Mouse (Mus musculus) intestine, embryonic 14.5 days (tissue): ENCODE measurements around the gene Arhgef10l. TPM values are rescaled to one million over a fixed set of nuclear protein-coding genes. Genes with fewer than 3 reads are reported as not detected.

Experiments
- ATAC-seq: fragments of 200-750 bp; cut with Nextera tagmentation; replicated peaks from 2 replicates; pipeline ENCODE4 v1.8.0; 2017; ENCODE audit warnings: low read depth, moderate number of reproducible peaks, moderate TSS enrichment, moderate library complexity; ENCODE audit not compliant: low FRiP score, low TSS enrichment
- DNase-seq: peaks from one replicate; pipeline ENCODE4 v3.0.0-alpha.2; 2018; ENCODE audit warnings: low spot score
- H3K27ac ChIP-seq: fragments of 300-500 bp; sonication (generic); 2 replicates; pipeline ENCODE4 v1.5.1; 2014; ENCODE audit warnings: low read depth, mild to moderate bottlenecking, control low read depth
- H3K27me3 ChIP-seq: fragments of 300-500 bp; sonication (generic); replicated peaks from 2 replicates; pipeline ENCODE4 v1.6.1; 2014; ENCODE audit warnings: low read length, control low read depth; ENCODE audit not compliant: control insufficient read depth, insufficient read depth
- H3K36me3 ChIP-seq: fragments of 300-500 bp; sonication (generic); 2 replicates; pipeline ENCODE4 v1.6.1; 2014; ENCODE audit warnings: low read length, control low read depth; ENCODE audit not compliant: control insufficient read depth, insufficient read depth
- H3K4me1 ChIP-seq: fragments of 300-500 bp; sonication (generic); replicated peaks from 2 replicates; pipeline ENCODE4 v1.6.1; 2014; ENCODE audit warnings: low read length, control low read depth, mixed read lengths; ENCODE audit not compliant: control insufficient read depth, insufficient read depth
- H3K4me2 ChIP-seq: fragments of 300-500 bp; sonication (generic); 2 replicates; pipeline ENCODE4 v1.6.1; 2014; ENCODE audit warnings: low read length
- H3K4me3 ChIP-seq: fragments of 300-500 bp; sonication (generic); 2 replicates; pipeline ENCODE4 v1.5.1; 2014; ENCODE audit warnings: low read depth, low read length, control low read depth, mixed read lengths
- H3K9ac ChIP-seq: fragments of 300-500 bp; sonication (generic); 2 replicates; pipeline ENCODE4 v1.6.1; 2014; ENCODE audit warnings: mild to moderate bottlenecking, low read length
- H3K9me3 ChIP-seq: fragments of 300-500 bp; sonication (generic); 2 replicates; pipeline ENCODE4 v1.6.1; 2016; ENCODE audit warnings: low read length, control low read depth; ENCODE audit not compliant: control insufficient read depth
- WGBS: fragments of 180-500 bp; shearing (Covaris S2); extraction: QIAGEN DNeasy Blood & Tissue Kit; methylation state at CpG from one replicate; pipeline ENCODE4 v1.1.7; 2014; 5-methylcytosine and 5-hydroxymethylcytosine counted together
- polyA plus RNA-seq: library from polyadenylated mRNA; unstranded; fragments of >200 nt; fragmentation: Nextera tagmentation; extraction: Ambion mirVana; gene quantifications from 2 replicates; pipeline ENCODE4 v1.2.1, GENCODE M21; 2014

The Arhgef10l gene
- polyA plus RNA-seq, 1 experiment from 2014 or later = 15.2 TPM

DNA sequence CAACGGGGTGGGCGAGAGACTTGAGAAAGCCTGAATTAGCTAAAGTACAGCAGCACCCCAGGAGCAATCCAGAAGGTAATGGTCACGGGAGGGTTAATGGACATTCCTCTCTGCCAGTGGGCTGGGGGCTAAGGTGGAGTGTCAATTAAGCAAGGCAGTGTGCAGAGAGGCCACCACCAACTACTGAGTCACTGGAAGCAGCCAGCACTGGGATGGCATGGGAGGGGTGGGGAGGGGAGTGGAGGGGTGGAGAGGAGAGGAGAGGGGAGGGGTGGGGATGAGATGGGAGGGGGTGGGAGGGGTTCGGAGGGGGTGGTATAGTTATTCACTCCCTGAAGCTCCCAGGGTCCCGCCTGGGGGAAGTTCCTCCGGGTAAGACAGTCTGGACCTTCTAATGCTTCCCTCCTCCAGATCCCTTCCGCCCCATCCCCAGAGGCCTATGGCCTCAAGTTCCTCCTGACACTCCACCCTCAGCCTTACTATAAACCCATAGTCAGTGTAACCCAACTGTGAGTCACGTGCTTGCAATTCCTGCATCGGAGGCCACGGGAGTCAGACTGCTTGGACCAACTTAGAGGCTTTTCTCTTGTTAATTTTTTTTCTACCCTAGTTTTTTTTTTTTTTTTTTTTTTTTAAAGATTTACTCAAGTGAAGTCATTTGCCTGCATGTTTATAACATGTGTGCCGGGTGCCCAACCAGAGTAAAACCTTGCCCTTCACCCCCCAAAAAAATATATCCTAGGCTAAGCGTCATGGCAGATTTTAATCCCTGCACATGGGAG, 22.4 kb upstream of the Arhgef10l start:
- no peaks in the 10 kb centered on the region for H3K9me3 ChIP-seq
- no peak overlapping the region for H3K4me2 ChIP-seq
- no peaks in the 10 kb centered on the region for H3K36me3 ChIP-seq
- ATAC-seq = peak; percentile 41; the same call in 1 of the 2 replicates
- no peak overlapping the region for H3K9ac ChIP-seq
- H3K27me3 ChIP-seq = no peaks in the 10 kb centered on the region
- DNase-seq = no peak
- H3K27ac ChIP-seq = no peak overlapping the region
- WGBS = 49% methylated on average over 12 of the region's 12 CpGs
- H3K4me3 ChIP-seq = no peak overlapping the region
- H3K4me1 ChIP-seq = peaks cover 16% of the 10 kb centered on the region

DNA sequence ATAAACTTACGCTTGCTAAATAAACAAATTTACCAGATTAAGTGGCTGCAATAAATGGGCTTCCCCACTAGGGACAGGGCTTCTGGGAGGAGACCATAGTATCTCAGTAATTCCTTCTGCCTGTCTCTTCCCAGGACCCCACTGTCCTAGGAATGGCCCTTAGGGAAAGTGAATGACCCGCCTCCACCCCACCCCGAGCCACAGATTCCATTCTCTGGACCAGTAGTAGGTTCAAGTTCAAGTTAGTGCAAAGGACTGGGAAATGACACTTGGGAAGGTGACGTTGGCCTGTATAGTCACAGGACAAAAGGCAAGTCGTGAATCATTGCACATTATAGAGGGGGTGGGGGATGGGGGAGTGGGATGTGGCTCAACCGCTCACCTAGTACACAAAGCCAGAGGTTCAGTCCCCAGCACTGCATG, 19.1 kb upstream of the Arhgef10l start:
- no peak overlapping the region for H3K4me3 ChIP-seq
- no peaks in the 10 kb centered on the region for H3K9me3 ChIP-seq
- DNase-seq (no peak), ATAC-seq (no peak; the same call in 1 of the 2 replicates)
- no peak overlapping the region for H3K9ac ChIP-seq
- no peaks in the 10 kb centered on the region for H3K27me3 ChIP-seq
- peak overlapping the region; percentile 45 for H3K4me2 ChIP-seq
- peaks cover 16% of the 10 kb centered on the region for H3K4me1 ChIP-seq
- 25% methylated on average over 6 of the region's 6 CpGs for WGBS
- no peaks in the 10 kb centered on the region for H3K36me3 ChIP-seq
- H3K27ac ChIP-seq = peak overlapping the region; percentile 66; the same call in 1 of the 2 replicates

DNA sequence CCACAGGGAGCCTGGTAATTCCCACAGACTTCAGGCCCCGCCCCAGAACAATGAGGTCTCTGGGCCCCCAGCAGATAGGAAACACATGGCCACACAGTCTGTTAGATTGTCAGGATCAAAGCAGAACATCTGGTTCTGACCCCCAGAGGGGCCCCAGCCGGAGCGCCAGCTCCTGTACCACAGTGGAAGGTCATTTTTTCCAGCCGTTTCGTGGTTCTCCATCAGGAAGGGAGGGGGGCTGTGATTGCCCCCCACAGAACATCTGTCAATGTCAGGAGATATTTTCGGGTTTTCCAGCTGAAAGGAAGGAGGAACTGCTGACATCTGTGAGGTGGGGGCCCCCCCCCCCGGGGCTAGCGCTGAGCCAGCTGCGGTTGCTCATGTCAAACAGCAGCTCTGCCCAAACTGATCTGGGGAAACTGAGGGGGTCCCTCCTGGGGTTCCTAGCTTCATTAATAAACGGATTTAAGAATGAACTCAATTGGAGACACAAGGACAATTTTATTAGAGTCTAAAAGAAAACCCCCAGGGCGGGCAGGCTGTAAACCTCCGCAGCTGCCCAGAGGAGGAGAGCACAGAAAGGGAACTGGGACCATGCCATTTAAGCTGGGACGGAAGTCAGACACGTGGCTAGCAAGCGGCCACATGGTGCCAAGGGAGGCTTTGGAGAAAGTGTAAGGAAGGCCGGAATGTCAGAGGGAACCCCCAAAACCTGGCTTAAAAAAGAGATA, 18.5 kb upstream of the Arhgef10l start:
- Histone ChIP-seq H3K4me3 (0 out of 2 replicates have a peak overlapping the region, but pooled peaks have one; percentile 2), H3K27me3 (no peaks in the 10 kb centered on the region), H3K27ac (peak overlapping the region; percentile 66), H3K4me1 (peaks cover 16% of the 10 kb centered on the region), H3K4me2 (peak overlapping the region; percentile 45), H3K9me3 (no peaks in the 10 kb centered on the region), H3K9ac (0 out of 2 replicates have a peak overlapping the region, but pooled peaks have one; percentile 14), H3K36me3 (no peaks in the 10 kb centered on the region)
- ATAC-seq (peak; percentile 47), DNase-seq (peak; percentile 78)
- 8% methylated on average over 16 of the region's 16 CpGs for WGBS

DNA sequence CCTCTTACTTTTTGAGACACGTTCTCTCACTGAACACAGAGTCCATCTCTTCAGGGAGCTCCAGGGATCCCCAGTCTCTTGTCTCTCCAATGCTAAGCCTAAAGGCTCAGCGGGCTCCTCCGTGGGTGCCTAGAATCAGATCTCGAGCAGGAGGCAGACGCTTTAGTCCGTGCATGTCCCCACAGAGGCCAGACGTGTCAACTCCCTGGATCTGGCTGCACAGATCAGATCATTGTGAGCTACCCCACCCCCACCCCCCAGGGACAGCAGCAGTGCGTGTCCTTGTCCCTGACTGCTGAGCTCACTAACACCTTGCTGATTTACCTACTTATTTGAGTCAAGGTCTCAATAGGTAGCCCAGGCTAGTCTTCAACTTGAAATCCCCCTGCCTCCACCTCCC, 17.8 kb upstream of the Arhgef10l start:
- no peaks in the 10 kb centered on the region for H3K9me3 ChIP-seq
- H3K36me3 ChIP-seq = no peaks in the 10 kb centered on the region
- no peak overlapping the region for H3K9ac ChIP-seq
- H3K4me1 ChIP-seq = peaks cover 16% of the 10 kb centered on the region
- no peak for ATAC-seq
- no peak overlapping the region for H3K4me3 ChIP-seq
- DNase-seq = no peak
- WGBS = 37% methylated on average over 8 of the region's 8 CpGs
- H3K27ac ChIP-seq = peak overlapping the region; percentile 20; the same call in 1 of the 2 replicates
- no peaks in the 10 kb centered on the region for H3K27me3 ChIP-seq
- H3K4me2 ChIP-seq = peak overlapping the region; percentile 45

DNA sequence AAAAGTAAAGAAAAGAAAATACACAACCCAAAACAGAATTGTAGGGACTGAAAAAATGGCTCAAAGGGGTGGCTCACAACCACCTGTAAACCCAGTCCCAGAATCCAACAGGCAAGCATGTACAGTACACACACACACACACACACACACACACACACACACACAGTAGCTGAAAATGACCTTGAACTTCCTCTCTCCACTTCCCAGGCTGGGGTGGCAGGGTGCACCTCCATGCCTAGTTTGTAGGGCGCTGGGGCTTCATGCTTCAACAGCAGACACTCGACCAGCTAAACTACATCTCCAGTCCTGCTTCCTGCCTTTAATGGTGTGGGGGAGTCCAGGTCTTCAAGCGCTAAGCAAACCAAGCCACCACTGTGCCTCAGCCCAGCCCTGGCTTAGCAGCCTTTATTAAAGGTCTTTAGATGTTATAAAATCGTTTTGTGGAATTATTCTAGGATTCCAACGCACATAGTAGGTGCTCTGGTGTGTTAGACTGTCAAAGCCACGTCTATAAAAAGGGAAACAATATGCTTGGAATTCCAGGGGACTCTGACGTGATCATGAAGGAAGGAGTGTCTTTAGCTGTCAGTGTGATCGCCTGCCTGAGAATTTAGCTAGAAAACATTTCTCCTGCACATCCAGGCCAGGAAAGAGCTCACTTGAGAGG, 15.1 kb upstream of the Arhgef10l start:
- DNase-seq (no peak), ATAC-seq (no peak)
- H3K4me1 ChIP-seq = peaks cover 16% of the 10 kb centered on the region
- H3K27me3 ChIP-seq = no peaks in the 10 kb centered on the region
- H3K9me3 ChIP-seq = no peaks in the 10 kb centered on the region
- 46% methylated on average over 8 of the region's 8 CpGs for WGBS
- H3K36me3 ChIP-seq = no peaks in the 10 kb centered on the region
- no peak overlapping the region for H3K27ac ChIP-seq
- no peak overlapping the region for H3K4me3 ChIP-seq
- H3K4me2 ChIP-seq = no peak overlapping the region
- H3K9ac ChIP-seq = no peak overlapping the region

DNA sequence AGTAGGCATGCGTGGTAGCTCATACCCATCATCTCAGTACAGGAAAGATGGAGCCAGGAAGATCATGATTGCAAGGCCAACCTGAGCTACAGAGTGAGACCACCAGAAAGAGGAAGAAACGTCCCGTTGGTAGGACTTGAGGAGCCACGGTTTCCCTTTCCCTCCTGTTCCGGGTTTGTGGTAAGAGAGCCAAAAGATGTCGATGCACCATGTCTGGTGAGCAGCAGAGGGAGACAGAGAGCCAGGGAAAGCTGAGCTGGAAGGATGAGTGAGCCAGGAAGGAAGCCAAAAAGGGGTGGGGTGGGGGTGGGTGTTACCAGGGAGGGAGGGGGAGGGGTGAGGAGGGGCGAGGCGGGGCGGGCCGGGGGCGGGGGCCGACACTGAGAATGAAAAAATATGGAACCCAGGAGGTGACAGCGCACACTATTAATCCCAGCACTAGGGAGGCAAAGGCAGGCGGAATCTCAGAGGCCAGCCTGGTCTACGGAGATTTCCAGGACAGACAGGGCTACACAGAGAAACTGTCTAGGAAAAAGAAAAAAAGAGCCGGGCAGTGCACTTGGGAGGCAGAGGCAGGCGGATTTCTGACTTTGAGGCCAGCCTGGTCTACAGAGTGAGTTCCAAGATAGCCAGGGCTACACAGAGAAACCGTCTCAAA, 14.0 kb upstream of the Arhgef10l start:
- H3K9ac ChIP-seq = no peak overlapping the region
- peak overlapping the region; percentile 30; the same call in 1 of the 2 replicates for H3K4me2 ChIP-seq
- H3K36me3 ChIP-seq = no peaks in the 10 kb centered on the region
- no peak overlapping the region for H3K4me3 ChIP-seq
- no peaks in the 10 kb centered on the region for H3K9me3 ChIP-seq
- H3K27ac ChIP-seq = no peak overlapping the region
- no peaks in the 10 kb centered on the region for H3K27me3 ChIP-seq
- peaks cover 14% of the 10 kb centered on the region for H3K4me1 ChIP-seq
- DNase-seq (peak; percentile 83), ATAC-seq (no peak; the same call in 1 of the 2 replicates)
- 31% methylated on average over 15 of the region's 18 CpGs for WGBS

DNA sequence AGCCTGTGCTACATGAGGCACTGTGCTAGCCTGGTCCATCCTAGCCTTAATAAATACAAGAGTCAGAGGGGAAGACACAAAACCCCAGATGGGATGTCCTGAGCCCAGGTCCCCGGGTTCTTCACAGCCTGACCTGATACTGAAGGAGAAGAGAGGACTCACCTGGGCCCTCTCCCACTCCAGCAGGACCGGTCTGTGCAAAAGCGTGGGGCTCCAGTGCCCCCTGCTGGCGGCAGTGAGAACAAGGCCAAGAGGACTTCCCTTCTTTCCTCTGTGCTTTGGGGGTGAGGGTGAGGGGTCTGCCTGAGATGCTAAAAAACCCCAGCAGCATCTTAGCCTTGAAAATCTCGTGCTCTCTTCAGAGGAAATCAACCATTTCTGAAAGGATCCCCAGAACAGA, 13.2 kb upstream of the Arhgef10l start:
- Histone ChIP-seq H3K27ac (no peak overlapping the region), H3K4me1 (peaks cover 5% of the 10 kb centered on the region), H3K9me3 (no peaks in the 10 kb centered on the region), H3K4me2 (no peak overlapping the region), H3K9ac (no peak overlapping the region), H3K36me3 (no peaks in the 10 kb centered on the region), H3K27me3 (no peaks in the 10 kb centered on the region), H3K4me3 (no peak overlapping the region)
- ATAC-seq (no peak), DNase-seq (peak; percentile 73)
- WGBS = 12% methylated on average over 5 of the region's 5 CpGs

DNA sequence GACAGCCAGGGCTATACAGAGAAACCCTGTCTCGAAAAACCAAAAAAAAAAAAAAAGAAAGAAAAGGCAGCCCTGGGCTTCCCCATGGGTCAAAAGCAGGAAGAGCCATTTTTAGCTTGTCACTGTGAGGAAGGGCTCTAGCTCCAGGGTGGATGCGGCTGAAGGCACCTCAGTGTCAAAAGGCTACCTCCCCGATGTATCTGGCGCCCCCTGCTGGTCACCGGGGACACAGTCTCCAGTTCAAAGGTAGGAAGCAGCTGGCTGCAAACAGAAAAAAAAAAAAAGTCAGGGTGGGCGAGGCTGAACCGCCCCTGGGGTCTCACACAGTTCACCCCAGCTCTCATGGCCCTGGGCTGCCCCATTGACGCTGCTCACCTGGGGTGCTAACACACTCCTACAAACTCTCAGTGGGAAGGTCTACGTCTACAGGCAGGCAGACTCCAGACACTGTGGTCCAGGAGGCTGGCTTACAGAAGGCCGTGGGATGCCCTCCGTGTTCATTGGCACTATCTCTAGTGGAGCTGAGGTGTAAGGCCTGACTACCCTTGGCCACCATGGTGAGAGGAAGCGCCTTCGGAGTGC, 8.6 kb upstream of the Arhgef10l start:
- peak; percentile 59 for ATAC-seq
- Histone ChIP-seq H3K4me1 (no peaks in the 10 kb centered on the region), H3K27ac (no peak overlapping the region), H3K27me3 (no peaks in the 10 kb centered on the region), H3K9me3 (no peaks in the 10 kb centered on the region), H3K9ac (no peak overlapping the region), H3K4me3 (no peak overlapping the region), H3K4me2 (no peak overlapping the region), H3K36me3 (no peaks in the 10 kb centered on the region)
- DNase-seq = peak; percentile 93
- WGBS = 36% methylated on average over 12 of the region's 13 CpGs
